Mouse (Mus musculus) inflammation-experienced regulatory T-cells, adult 6 months (primary cell): ENCODE measurements around the gene Npnt. TPM values are rescaled to one million over a fixed set of nuclear protein-coding genes. Genes with fewer than 3 reads are reported as not detected.
A peak's percentile ranks its signal among the peaks of the same experiment; 100 is the strongest.

ENCODE experiments used
- ATAC-seq: one replicate; pipeline ENCODE4 v1.8.0; 2017
- polyA plus RNA-seq, 3 experiments: library from polyadenylated mRNA; unstranded; fragments of 100-300 nt; shearing (Covaris generic); gene quantifications; one replicate each; pipeline ENCODE4 v1.2.1; 2017

Gene Npnt
- polyA plus RNA-seq, 3 experiments from 2014 or later = 0.86 to 3.0 (median 1.0) TPM

- no peak for ATAC-seq
Observed at GRCm38 (mm10) chr3:132887074-132887848, 62.8 kb downstream of the Npnt start.

GRCm38 (mm10) chr3:132886419-132887050, 63.6 kb downstream of the Npnt start:
- no peak for ATAC-seq

GRCm38 (mm10) chr3:132884459-132884858, 65.6 kb downstream of the Npnt start:
- ATAC-seq = no peak

- ATAC-seq = no peak
Observed at GRCm38 (mm10) chr3:132883256-132883655, 66.8 kb downstream of the Npnt start.

- no peak for ATAC-seq
Observed at GRCm38 (mm10) chr3:132880826-132881225, 69.3 kb downstream of the Npnt start.

GRCm38 (mm10) chr3:132880361-132880760, 69.7 kb downstream of the Npnt start:
- no peak for ATAC-seq

- no peak for ATAC-seq
Observed at GRCm38 (mm10) chr3:132876933-132877676, 73.0 kb downstream of the Npnt start.

- no peak for ATAC-seq
Observed at GRCm38 (mm10) chr3:132876011-132876708, 73.9 kb downstream of the Npnt start.

GRCm38 (mm10) chr3:132873251-132873650, 76.8 kb downstream of the Npnt start:
- ATAC-seq = no peak

GRCm38 (mm10) chr3:132871318-132871904, 78.7 kb downstream of the Npnt start:
- peak; percentile 92 for ATAC-seq

GRCm38 (mm10) chr3:132870079-132870478, 80.0 kb downstream of the Npnt start:
- ATAC-seq = no peak

GRCm38 (mm10) chr3:132868838-132869237, 81.3 kb downstream of the Npnt start:
- no peak for ATAC-seq

- ATAC-seq = no peak
Observed at GRCm38 (mm10) chr3:132866984-132867383, 83.1 kb downstream of the Npnt start.

GRCm38 (mm10) chr3:132865596-132865995, 84.5 kb downstream of the Npnt start:
- no peak for ATAC-seq

GRCm38 (mm10) chr3:132864986-132865385, 85.1 kb downstream of the Npnt start:
- no peak for ATAC-seq

GRCm38 (mm10) chr3:132864329-132864919, 85.7 kb downstream of the Npnt start:
- ATAC-seq = no peak

GRCm38 (mm10) chr3:132863843-132864242, 86.2 kb downstream of the Npnt start:
- no peak for ATAC-seq

GRCm38 (mm10) chr3:132860796-132861195, 89.3 kb downstream of the Npnt start:
- ATAC-seq = no peak

- no peak for ATAC-seq
Observed at GRCm38 (mm10) chr3:132859573-132859972, 90.5 kb downstream of the Npnt start.

GRCm38 (mm10) chr3:132858849-132859248, 91.2 kb downstream of the Npnt start:
- ATAC-seq = no peak

- ATAC-seq = no peak
Observed at GRCm38 (mm10) chr3:132856651-132857050, 93.4 kb downstream of the Npnt start.
